Mouse (Mus musculus): ENCODE results near the gene Cdkal1. TPM values are rescaled to one million over a fixed set of nuclear protein-coding genes. Genes with fewer than 3 reads are reported as not detected.

Gene Cdkal1
- polyA plus RNA-seq, 1 experiment from 2014 or later: 29.0 TPM

- ATAC-seq (ENCODE audit: low FRiP score): no peak
- Histone ChIP-seq H3K4me1 (replicated peaks; ENCODE audit: control insufficient read depth, insufficient read depth, low read length) (no peaks in the 10 kb centered on the region), H3K9me3 (ENCODE audit: control insufficient read depth, low read length) (no peaks in the 10 kb centered on the region), H3K4me2 (replicated peaks; ENCODE audit: low read depth, low read length) (no peak overlapping the region), H3K27me3 (ENCODE audit: control insufficient read depth, insufficient read depth, low read length) (no peaks in the 10 kb centered on the region), H3K4me3 (ENCODE audit: low read depth, low read length) (no peak overlapping the region), H3K27ac (ENCODE audit: low read depth, low read length) (no peak overlapping the region), H3K9ac (ENCODE audit: low read depth, low read length) (no peak overlapping the region), H3K36me3 (ENCODE audit: control insufficient read depth, insufficient read depth, low read length) (no peaks in the 10 kb centered on the region)
- 70% methylated on average over 5 of the region's 5 CpGs for WGBS
- no peak for DNase-seq (ENCODE audit: low spot score)
Measured at GRCm38 (mm10) chr13:29177889-29178486, 677.5 kb downstream of the Cdkal1 start.

DNA sequence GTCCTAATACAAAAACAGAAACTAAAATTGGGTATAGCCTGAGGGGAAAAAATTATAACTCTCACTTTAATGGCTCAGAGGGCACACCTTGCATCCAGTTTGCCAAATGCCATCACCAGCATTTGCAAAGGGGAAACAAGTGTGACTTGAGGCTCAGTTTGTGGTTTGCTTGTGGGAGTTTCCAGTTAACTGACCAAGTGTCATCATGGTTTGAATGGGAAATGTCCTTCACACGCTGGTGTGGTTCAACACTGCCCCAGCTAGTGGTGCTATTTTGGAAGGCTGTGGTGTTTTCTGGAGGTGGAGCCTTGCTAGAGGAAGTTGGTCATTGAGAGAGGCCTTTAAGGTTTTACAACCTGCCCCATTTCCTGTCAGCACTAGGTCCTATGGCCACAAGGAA is 686.1 kb downstream of the Cdkal1 start:
- WGBS: 44% methylated on average over 1 of the region's 1 CpGs
- Histone ChIP-seq H3K27me3 (ENCODE audit: control insufficient read depth, insufficient read depth, low read length) (no peaks in the 10 kb centered on the region), H3K4me3 (ENCODE audit: low read depth, low read length) (no peak overlapping the region), H3K4me2 (replicated peaks; ENCODE audit: low read depth, low read length) (no peak overlapping the region), H3K4me1 (replicated peaks; ENCODE audit: control insufficient read depth, insufficient read depth, low read length) (no peaks in the 10 kb centered on the region), H3K9ac (ENCODE audit: low read depth, low read length) (no peak overlapping the region), H3K9me3 (ENCODE audit: control insufficient read depth, low read length) (no peaks in the 10 kb centered on the region), H3K27ac (ENCODE audit: low read depth, low read length) (no peak overlapping the region), H3K36me3 (ENCODE audit: control insufficient read depth, insufficient read depth, low read length) (no peaks in the 10 kb centered on the region)
- no peak for DNase-seq (ENCODE audit: low spot score)
- no peak for ATAC-seq (ENCODE audit: low FRiP score)

DNA sequence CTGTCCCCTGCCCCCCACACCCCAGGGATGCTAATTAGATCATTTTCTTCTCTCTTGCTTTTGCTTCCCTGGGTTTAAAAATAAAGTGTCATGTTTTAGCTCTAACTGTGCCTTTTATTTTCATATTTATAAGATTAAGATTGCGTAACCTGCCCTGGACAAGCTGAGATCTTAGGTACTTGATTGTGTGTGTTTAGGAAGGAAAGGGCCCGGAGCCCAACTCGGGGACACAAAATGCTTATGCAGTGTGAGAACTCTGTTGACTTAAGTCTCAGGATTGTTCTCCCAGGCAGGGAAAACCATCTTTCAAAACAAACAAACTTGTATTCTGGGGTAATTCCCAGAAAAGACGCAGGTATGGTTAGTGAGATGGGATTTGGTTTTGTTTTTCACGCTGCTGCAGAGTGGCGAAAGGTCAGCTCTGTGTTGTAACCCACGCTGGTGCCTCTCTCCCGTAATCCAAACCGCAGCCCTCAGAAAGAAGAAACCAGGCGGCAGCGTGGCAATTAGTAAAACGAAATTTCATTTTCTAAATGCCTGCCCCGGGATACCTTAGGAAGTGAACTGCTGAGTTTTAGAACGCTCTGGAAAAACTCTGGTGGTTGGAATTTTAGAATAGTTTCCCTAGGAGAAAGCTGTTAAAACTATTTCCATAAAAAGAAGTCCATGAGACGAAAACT is 690.5 kb downstream of the Cdkal1 start:
- no peaks in the 10 kb centered on the region for H3K9me3 ChIP-seq (ENCODE audit: control insufficient read depth, low read length)
- no peak overlapping the region for H3K4me3 ChIP-seq (ENCODE audit: low read depth, low read length)
- no peak overlapping the region for H3K27ac ChIP-seq (ENCODE audit: low read depth, low read length)
- WGBS: 64% methylated on average over 15 of the region's 15 CpGs
- no peaks in the 10 kb centered on the region for H3K36me3 ChIP-seq (ENCODE audit: control insufficient read depth, insufficient read depth, low read length)
- H3K4me2 ChIP-seq (replicated peaks; ENCODE audit: low read depth, low read length): no peak overlapping the region
- DNase-seq (ENCODE audit: low spot score): no peak
- no peaks in the 10 kb centered on the region for H3K27me3 ChIP-seq (ENCODE audit: control insufficient read depth, insufficient read depth, low read length)
- no peak for ATAC-seq (ENCODE audit: low FRiP score)
- H3K9ac ChIP-seq (ENCODE audit: low read depth, low read length): no peak overlapping the region
- no peaks in the 10 kb centered on the region for H3K4me1 ChIP-seq (replicated peaks; ENCODE audit: control insufficient read depth, insufficient read depth, low read length)

GRCm38 (mm10) chr13:29162867-29163514 is 692.5 kb downstream of the Cdkal1 start:
- no peak overlapping the region for H3K27ac ChIP-seq (ENCODE audit: low read depth, low read length)
- H3K36me3 ChIP-seq (ENCODE audit: control insufficient read depth, insufficient read depth, low read length): no peaks in the 10 kb centered on the region
- ATAC-seq (ENCODE audit: low FRiP score): no peak
- WGBS: 84% methylated on average over 2 of the region's 2 CpGs
- no peaks in the 10 kb centered on the region for H3K27me3 ChIP-seq (ENCODE audit: control insufficient read depth, insufficient read depth, low read length)
- no peak overlapping the region for H3K4me3 ChIP-seq (ENCODE audit: low read depth, low read length)
- H3K4me1 ChIP-seq (replicated peaks; ENCODE audit: control insufficient read depth, insufficient read depth, low read length): no peaks in the 10 kb centered on the region
- no peak overlapping the region for H3K4me2 ChIP-seq (replicated peaks; ENCODE audit: low read depth, low read length)
- no peak for DNase-seq (ENCODE audit: low spot score)
- no peaks in the 10 kb centered on the region for H3K9me3 ChIP-seq (ENCODE audit: control insufficient read depth, low read length)
- no peak overlapping the region for H3K9ac ChIP-seq (ENCODE audit: low read depth, low read length)

- H3K27ac ChIP-seq (ENCODE audit: low read depth, low read length): no peak overlapping the region
Measured at GRCm38 (mm10) chr13:29162444-29162843, 693.0 kb downstream of the Cdkal1 start.

GRCm38 (mm10) chr13:29161436-29161835 is 694.0 kb downstream of the Cdkal1 start:
- WGBS: 76% methylated on average over 3 of the region's 3 CpGs
- no peaks in the 10 kb centered on the region for H3K4me1 ChIP-seq (replicated peaks; ENCODE audit: control insufficient read depth, insufficient read depth, low read length)
- no peak overlapping the region for H3K4me3 ChIP-seq (ENCODE audit: low read depth, low read length)
- no peaks in the 10 kb centered on the region for H3K27me3 ChIP-seq (ENCODE audit: control insufficient read depth, insufficient read depth, low read length)
- H3K4me2 ChIP-seq (replicated peaks; ENCODE audit: low read depth, low read length): no peak overlapping the region
- no peak overlapping the region for H3K9ac ChIP-seq (ENCODE audit: low read depth, low read length)
- H3K27ac ChIP-seq (ENCODE audit: low read depth, low read length): no peak overlapping the region
- DNase-seq (ENCODE audit: low spot score): no peak
- no peaks in the 10 kb centered on the region for H3K9me3 ChIP-seq (ENCODE audit: control insufficient read depth, low read length)
- ATAC-seq (ENCODE audit: low FRiP score): no peak
- no peaks in the 10 kb centered on the region for H3K36me3 ChIP-seq (ENCODE audit: control insufficient read depth, insufficient read depth, low read length)

More at GRCm38 (mm10) chr13:29162444-29162843, 693.0 kb downstream of the Cdkal1 start:
- no peak overlapping the region for H3K4me3 ChIP-seq (ENCODE audit: low read depth, low read length)
- no peaks in the 10 kb centered on the region for H3K4me1 ChIP-seq (replicated peaks; ENCODE audit: control insufficient read depth, insufficient read depth, low read length)
- DNase-seq (ENCODE audit: low spot score) (no peak), ATAC-seq (ENCODE audit: low FRiP score) (no peak)
- no peaks in the 10 kb centered on the region for H3K9me3 ChIP-seq (ENCODE audit: control insufficient read depth, low read length)
- no peaks in the 10 kb centered on the region for H3K36me3 ChIP-seq (ENCODE audit: control insufficient read depth, insufficient read depth, low read length)
- H3K4me2 ChIP-seq (replicated peaks; ENCODE audit: low read depth, low read length): no peak overlapping the region
- no peak overlapping the region for H3K9ac ChIP-seq (ENCODE audit: low read depth, low read length)
- no peaks in the 10 kb centered on the region for H3K27me3 ChIP-seq (ENCODE audit: control insufficient read depth, insufficient read depth, low read length)
- WGBS: 52% methylated on average over 3 of the region's 3 CpGs

- ATAC-seq (ENCODE audit: low FRiP score) (no peak), DNase-seq (ENCODE audit: low spot score) (no peak)
- Histone ChIP-seq H3K4me1 (replicated peaks; ENCODE audit: control insufficient read depth, insufficient read depth, low read length) (no peaks in the 10 kb centered on the region), H3K36me3 (ENCODE audit: control insufficient read depth, insufficient read depth, low read length) (no peaks in the 10 kb centered on the region), H3K27ac (ENCODE audit: low read depth, low read length) (no peak overlapping the region), H3K27me3 (ENCODE audit: control insufficient read depth, insufficient read depth, low read length) (no peaks in the 10 kb centered on the region), H3K4me2 (replicated peaks; ENCODE audit: low read depth, low read length) (no peak overlapping the region), H3K9ac (ENCODE audit: low read depth, low read length) (no peak overlapping the region), H3K4me3 (ENCODE audit: low read depth, low read length) (no peak overlapping the region), H3K9me3 (ENCODE audit: control insufficient read depth, low read length) (no peaks in the 10 kb centered on the region)
- 21% methylated on average over 4 of the region's 4 CpGs for WGBS
Measured at GRCm38 (mm10) chr13:29156703-29157102, 698.8 kb downstream of the Cdkal1 start.

DNA sequence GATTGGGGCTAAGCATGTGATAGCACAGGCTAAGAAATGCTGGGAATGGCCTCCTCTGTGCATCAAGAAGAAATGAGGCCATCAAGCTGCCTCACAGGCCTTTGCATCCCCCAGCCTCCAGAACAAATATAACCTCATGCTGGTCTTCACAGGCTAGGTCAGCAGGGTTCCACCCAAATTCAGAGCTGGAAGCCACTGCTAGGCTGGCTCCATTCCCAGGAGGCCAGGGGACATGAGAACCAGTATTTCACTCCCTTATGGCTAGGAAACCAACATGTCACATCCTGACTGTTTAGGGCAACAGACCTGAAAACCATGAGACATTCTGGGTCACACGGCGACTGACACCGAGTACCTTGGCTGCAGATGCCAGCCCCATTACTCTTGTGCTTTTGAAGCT is 700.2 kb downstream of the Cdkal1 start:
- Histone ChIP-seq H3K4me3 (ENCODE audit: low read depth, low read length) (no peak overlapping the region), H3K9me3 (ENCODE audit: control insufficient read depth, low read length) (no peaks in the 10 kb centered on the region), H3K27me3 (ENCODE audit: control insufficient read depth, insufficient read depth, low read length) (no peaks in the 10 kb centered on the region), H3K4me1 (replicated peaks; ENCODE audit: control insufficient read depth, insufficient read depth, low read length) (no peaks in the 10 kb centered on the region), H3K27ac (ENCODE audit: low read depth, low read length) (no peak overlapping the region), H3K4me2 (replicated peaks; ENCODE audit: low read depth, low read length) (no peak overlapping the region), H3K9ac (ENCODE audit: low read depth, low read length) (no peak overlapping the region), H3K36me3 (ENCODE audit: control insufficient read depth, insufficient read depth, low read length) (no peaks in the 10 kb centered on the region)
- ATAC-seq (ENCODE audit: low FRiP score) (no peak), DNase-seq (ENCODE audit: low spot score) (no peak)
- WGBS: 64% methylated on average over 3 of the region's 3 CpGs

DNA sequence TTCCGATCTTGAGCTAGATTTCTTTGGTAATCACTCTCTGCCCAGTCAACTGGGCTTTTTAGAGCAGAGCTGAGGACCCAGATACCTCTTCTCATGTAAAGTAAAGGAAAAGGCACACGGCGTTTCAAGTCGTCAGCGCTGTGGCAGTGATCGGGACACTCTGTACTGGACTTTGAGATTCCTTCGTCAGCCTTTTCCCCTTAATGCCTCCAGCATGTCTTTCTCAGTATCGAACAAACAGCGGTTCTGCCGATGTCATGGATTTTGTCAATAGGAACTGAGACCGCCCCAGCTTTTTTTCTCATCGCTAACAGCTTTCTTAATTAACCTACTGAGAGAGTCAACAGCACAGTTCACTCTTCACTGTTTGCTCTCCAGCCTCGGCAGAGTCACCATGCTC is 705.4 kb downstream of the Cdkal1 start:
- ATAC-seq (ENCODE audit: low FRiP score) (no peak), DNase-seq (ENCODE audit: low spot score) (no peak)
- WGBS: 77% methylated on average over 13 of the region's 13 CpGs
- no peaks in the 10 kb centered on the region for H3K27me3 ChIP-seq (ENCODE audit: control insufficient read depth, insufficient read depth, low read length)
- no peaks in the 10 kb centered on the region for H3K9me3 ChIP-seq (ENCODE audit: control insufficient read depth, low read length)
- H3K4me2 ChIP-seq (replicated peaks; ENCODE audit: low read depth, low read length): no peak overlapping the region
- no peaks in the 10 kb centered on the region for H3K36me3 ChIP-seq (ENCODE audit: control insufficient read depth, insufficient read depth, low read length)
- H3K4me1 ChIP-seq (replicated peaks; ENCODE audit: control insufficient read depth, insufficient read depth, low read length): no peaks in the 10 kb centered on the region
- H3K9ac ChIP-seq (ENCODE audit: low read depth, low read length): no peak overlapping the region
- H3K4me3 ChIP-seq (ENCODE audit: low read depth, low read length): no peak overlapping the region
- H3K27ac ChIP-seq (ENCODE audit: low read depth, low read length): no peak overlapping the region

Data from hindbrain, embryonic 11.5 days (tissue).